Mouse (Mus musculus) brain, embryonic 14.5 days (tissue): ENCODE measurements around the gene Erich4. TPM values are rescaled to one million over a fixed set of nuclear protein-coding genes. Genes with fewer than 3 reads are reported as not detected.

Experiments
- DNase-seq: peaks from one replicate; pipeline ENCODE4 v3.0.0-alpha.2; 2011; ENCODE audit warnings: low read depth
- CTCF ChIP-seq: fragments of 200-500 bp; IDR thresholded peaks from 2 replicates; pipeline ENCODE4 v1.5.1; 2012; ENCODE audit warnings: inconsistent platforms, mild to moderate bottlenecking, moderate library complexity, borderline replicate concordance; ENCODE audit not compliant: insufficient read depth, insufficient read length; ENCODE audit errors: extremely low read depth
- POLR2A ChIP-seq: fragments of 200-500 bp; IDR thresholded peaks from 2 replicates; pipeline ENCODE4 v1.6.1; 2012; ENCODE audit warnings: mild to moderate bottlenecking, inconsistent platforms, borderline replicate concordance; ENCODE audit not compliant: poor library complexity, insufficient read depth, insufficient read length, severe bottlenecking; ENCODE audit errors: extremely low read depth
- polyA plus RNA-seq: library from polyadenylated mRNA; depleted of rRNA; stranded (reverse); fragments of >200 nt; gene quantifications from 2 replicates; pipeline ENCODE4 v1.2.3, GENCODE M21; 2012; rRNA removed

The Erich4 gene
- polyA plus RNA-seq, result 0.10 and 0.12 TPM in 2 replicates

GRCm38 (mm10) chr7:25615706-25616011 lies at the start of gene Erich4:
Gene Erich4 (minus strand): TSS chr7:25615892.
- TF ChIP-seq CTCF (no peak), POLR2A (no peak)
- no peak for DNase-seq

- peak; percentile 100 for DNase-seq
- TF ChIP-seq POLR2A (peak; percentile 59; the same call in 1 of the 2 replicates), CTCF (no peak)
These were observed 43.2 kb upstream of the Erich4 start, which contains the start of the genes Bckdha and Exosc5 for GRCm38 (mm10) chr7:25658657-25659472. Gene Bckdha (minus strand): TSS chr7:25658981. Gene Exosc5 (plus strand): TSS chr7:25659164.

- TF ChIP-seq POLR2A, result no peak
- no peak for TF ChIP-seq CTCF
- no peak for DNase-seq
These were observed 42.1 kb upstream of the Erich4 start for GRCm38 (mm10) chr7:25657785-25658184.

- DNase-seq, result no peak
- no peak for TF ChIP-seq CTCF
- no peak for TF ChIP-seq POLR2A
These were observed 40.1 kb upstream of the Erich4 start for GRCm38 (mm10) chr7:25655601-25656428.

GRCm38 (mm10) chr7:25652244-25652759 lies 36.6 kb upstream of the Erich4 start:
- no peak for DNase-seq
- TF ChIP-seq POLR2A (no peak), CTCF (no peak)

- TF ChIP-seq POLR2A (no peak), CTCF (no peak)
- no peak for DNase-seq
These were observed 35.6 kb upstream of the Erich4 start for GRCm38 (mm10) chr7:25651281-25651680.

- no peak for DNase-seq
These were observed 34.1 kb upstream of the Erich4 start for GRCm38 (mm10) chr7:25649839-25650238.

GRCm38 (mm10) chr7:25647574-25648123 lies 32.0 kb upstream of the Erich4 start:
- no peak for DNase-seq
- TF ChIP-seq CTCF, result no peak
- no peak for TF ChIP-seq POLR2A

More at GRCm38 (mm10) chr7:25649839-25650238, 34.1 kb upstream of the Erich4 start:
- no peak for TF ChIP-seq CTCF
- TF ChIP-seq POLR2A, result no peak

- no peak for DNase-seq
- TF ChIP-seq POLR2A (no peak), CTCF (no peak)
These were observed 29.4 kb upstream of the Erich4 start for GRCm38 (mm10) chr7:25645074-25645473.

- TF ChIP-seq POLR2A (no peak), CTCF (no peak)
- no peak for DNase-seq
These were observed 28.9 kb upstream of the Erich4 start for GRCm38 (mm10) chr7:25644631-25645030.

- no peak for DNase-seq
- no peak for TF ChIP-seq CTCF
- TF ChIP-seq POLR2A, result no peak
These were observed 28.4 kb upstream of the Erich4 start for GRCm38 (mm10) chr7:25644136-25644535.

GRCm38 (mm10) chr7:25639754-25640153 lies 24.1 kb upstream of the Erich4 start:
- DNase-seq, result no peak
- TF ChIP-seq CTCF (no peak), POLR2A (no peak)
